Mouse (Mus musculus): Measurements from ENCODE around the gene Galntl6. TPM values are rescaled to one million over a fixed set of nuclear protein-coding genes. Genes with fewer than 3 reads are reported as not detected.

Galntl6 gene
- polyA plus RNA-seq, 1 experiment: 6.0 TPM

GRCm38 (mm10) chr8:58597834-58598233 lies 314.6 kb downstream of the Galntl6 start:
- TF ChIP-seq POLR2A (IDR thresholded peaks at IDR 0.05; ENCODE audit: borderline replicate concordance, insufficient read depth, low read length) (no peak), CTCF (IDR thresholded peaks at IDR 0.05; ENCODE audit: borderline replicate concordance, insufficient read depth, low read depth, low read length) (no peak)
- H3K4me3 ChIP-seq (replicated peaks; ENCODE audit: insufficient read depth, low read depth, low read length): no peak overlapping the region
- WGBS: 89% methylated on average over 6 of the region's 6 CpGs
- DNase-seq: no peak
- no peaks in the 10 kb centered on the region for H3K4me1 ChIP-seq (ENCODE audit: control insufficient read depth, insufficient read depth, low read length)
- H3K27me3 ChIP-seq (ENCODE audit: control insufficient read depth, insufficient read depth, low read length): no peaks in the 10 kb centered on the region
- no peak overlapping the region for H3K27ac ChIP-seq (ENCODE audit: insufficient read depth, low read length)

- no peak for DNase-seq
- 89% methylated on average over 1 of the region's 1 CpGs for WGBS
- H3K4me1 ChIP-seq (ENCODE audit: control insufficient read depth, insufficient read depth, low read length): no peaks in the 10 kb centered on the region
- no peak overlapping the region for H3K4me3 ChIP-seq (replicated peaks; ENCODE audit: insufficient read depth, low read depth, low read length)
- TF ChIP-seq POLR2A (IDR thresholded peaks at IDR 0.05; ENCODE audit: borderline replicate concordance, insufficient read depth, low read length) (no peak), CTCF (IDR thresholded peaks at IDR 0.05; ENCODE audit: borderline replicate concordance, insufficient read depth, low read depth, low read length) (no peak)
- H3K27me3 ChIP-seq (ENCODE audit: control insufficient read depth, insufficient read depth, low read length): no peaks in the 10 kb centered on the region
- H3K27ac ChIP-seq (ENCODE audit: insufficient read depth, low read length): no peak overlapping the region
These were observed 337.1 kb downstream of the Galntl6 start for GRCm38 (mm10) chr8:58575346-58575745.

- Histone ChIP-seq H3K27ac (ENCODE audit: insufficient read depth, low read length) (no peak overlapping the region), H3K4me3 (replicated peaks; ENCODE audit: insufficient read depth, low read depth, low read length) (no peak overlapping the region), H3K4me1 (ENCODE audit: control insufficient read depth, insufficient read depth, low read length) (no peaks in the 10 kb centered on the region), H3K27me3 (ENCODE audit: control insufficient read depth, insufficient read depth, low read length) (no peaks in the 10 kb centered on the region)
- 72% methylated on average over 2 of the region's 2 CpGs for WGBS
- TF ChIP-seq POLR2A (IDR thresholded peaks at IDR 0.05; ENCODE audit: borderline replicate concordance, insufficient read depth, low read length) (no peak), CTCF (IDR thresholded peaks at IDR 0.05; ENCODE audit: borderline replicate concordance, insufficient read depth, low read depth, low read length) (no peak)
- DNase-seq: no peak
These were observed 344.4 kb downstream of the Galntl6 start for GRCm38 (mm10) chr8:58568086-58568485.

GRCm38 (mm10) chr8:58566115-58566514 lies 346.3 kb downstream of the Galntl6 start:
- Histone ChIP-seq H3K27ac (ENCODE audit: insufficient read depth, low read length) (no peak overlapping the region), H3K4me1 (ENCODE audit: control insufficient read depth, insufficient read depth, low read length) (no peaks in the 10 kb centered on the region), H3K4me3 (replicated peaks; ENCODE audit: insufficient read depth, low read depth, low read length) (no peak overlapping the region), H3K27me3 (ENCODE audit: control insufficient read depth, insufficient read depth, low read length) (no peaks in the 10 kb centered on the region)
- peak in 1 of 2 experiments; percentile 8 for DNase-seq
- 63% methylated on average over 2 of the region's 2 CpGs for WGBS
- TF ChIP-seq CTCF (IDR thresholded peaks at IDR 0.05; ENCODE audit: borderline replicate concordance, insufficient read depth, low read depth, low read length) (peak; percentile 1; the same call in 1 of the 2 replicates), POLR2A (IDR thresholded peaks at IDR 0.05; ENCODE audit: borderline replicate concordance, insufficient read depth, low read length) (no peak)

GRCm38 (mm10) chr8:58535781-58536180 lies 376.7 kb downstream of the Galntl6 start:
- TF ChIP-seq POLR2A (IDR thresholded peaks at IDR 0.05; ENCODE audit: borderline replicate concordance, insufficient read depth, low read length) (no peak), CTCF (IDR thresholded peaks at IDR 0.05; ENCODE audit: borderline replicate concordance, insufficient read depth, low read depth, low read length) (no peak)
- peak; percentile 26 to 83 for DNase-seq
- Histone ChIP-seq H3K4me1 (ENCODE audit: control insufficient read depth, insufficient read depth, low read length) (peaks cover 9% of the 10 kb centered on the region; the same call in 1 of the 2 replicates), H3K27me3 (ENCODE audit: control insufficient read depth, insufficient read depth, low read length) (no peaks in the 10 kb centered on the region), H3K4me3 (replicated peaks; ENCODE audit: insufficient read depth, low read depth, low read length) (no peak overlapping the region), H3K27ac (ENCODE audit: insufficient read depth, low read length) (no peak overlapping the region)
- WGBS: 15% methylated on average over 2 of the region's 2 CpGs

GRCm38 (mm10) chr8:58534631-58535030 lies 377.8 kb downstream of the Galntl6 start:
- TF ChIP-seq CTCF (IDR thresholded peaks at IDR 0.05; ENCODE audit: borderline replicate concordance, insufficient read depth, low read depth, low read length) (no peak), POLR2A (IDR thresholded peaks at IDR 0.05; ENCODE audit: borderline replicate concordance, insufficient read depth, low read length) (no peak)
- peak in 1 of 2 experiments; percentile 57 for DNase-seq
- Histone ChIP-seq H3K27me3 (ENCODE audit: control insufficient read depth, insufficient read depth, low read length) (no peaks in the 10 kb centered on the region), H3K4me3 (replicated peaks; ENCODE audit: insufficient read depth, low read depth, low read length) (no peak overlapping the region), H3K27ac (ENCODE audit: insufficient read depth, low read length) (peak overlapping the region; percentile 47; the same call in 1 of the 2 replicates), H3K4me1 (ENCODE audit: control insufficient read depth, insufficient read depth, low read length) (peaks cover 9% of the 10 kb centered on the region; the same call in 1 of the 2 replicates)

- Histone ChIP-seq H3K27ac (ENCODE audit: insufficient read depth, low read length) (no peak overlapping the region), H3K4me3 (replicated peaks; ENCODE audit: insufficient read depth, low read depth, low read length) (no peak overlapping the region), H3K27me3 (ENCODE audit: control insufficient read depth, insufficient read depth, low read length) (no peaks in the 10 kb centered on the region), H3K4me1 (ENCODE audit: control insufficient read depth, insufficient read depth, low read length) (no peaks in the 10 kb centered on the region)
- TF ChIP-seq CTCF (IDR thresholded peaks at IDR 0.05; ENCODE audit: borderline replicate concordance, insufficient read depth, low read depth, low read length) (no peak), POLR2A (IDR thresholded peaks at IDR 0.05; ENCODE audit: borderline replicate concordance, insufficient read depth, low read length) (no peak)
- no peak for DNase-seq
- WGBS: 63% methylated on average over 1 of the region's 1 CpGs
These were observed 389.0 kb downstream of the Galntl6 start for GRCm38 (mm10) chr8:58523443-58523842.

- TF ChIP-seq CTCF (IDR thresholded peaks at IDR 0.05; ENCODE audit: borderline replicate concordance, insufficient read depth, low read depth, low read length) (no peak), POLR2A (IDR thresholded peaks at IDR 0.05; ENCODE audit: borderline replicate concordance, insufficient read depth, low read length) (no peak)
- Histone ChIP-seq H3K4me3 (replicated peaks; ENCODE audit: insufficient read depth, low read depth, low read length) (no peak overlapping the region), H3K27ac (ENCODE audit: insufficient read depth, low read length) (no peak overlapping the region), H3K4me1 (ENCODE audit: control insufficient read depth, insufficient read depth, low read length) (no peaks in the 10 kb centered on the region), H3K27me3 (ENCODE audit: control insufficient read depth, insufficient read depth, low read length) (no peaks in the 10 kb centered on the region)
- no peak for DNase-seq
These were observed 390.5 kb downstream of the Galntl6 start for GRCm38 (mm10) chr8:58521932-58522331.

All from cerebellum, adult 2 months (tissue).